Mouse (Mus musculus) megakaryocyte, embryonic 14.5 days (primary cell): Measurements from ENCODE around the gene Arhgap22. TPM values are rescaled to one million over a fixed set of nuclear protein-coding genes. Genes with fewer than 3 reads are reported as not detected.

ENCODE experiments used
- H3K27me3 ChIP-seq: replicated peaks from 2 replicates; pipeline ENCODE3; 2012; ENCODE audit warnings: inconsistent platforms
- H3K36me3 ChIP-seq: replicated peaks from 2 replicates; pipeline ENCODE3; 2012; ENCODE audit warnings: low read length, inconsistent platforms, mixed read lengths
- H3K4me1 ChIP-seq: 2 replicates; pipeline ENCODE4 v1.6.1; 2012; ENCODE audit warnings: inconsistent platforms
- H3K4me3 ChIP-seq: replicated peaks from 2 replicates; pipeline ENCODE3; 2012; ENCODE audit warnings: moderate library complexity, mild to moderate bottlenecking, inconsistent platforms
- H3K9me3 ChIP-seq: 2 replicates; pipeline ENCODE4 v1.6.1; 2012; ENCODE audit warnings: inconsistent platforms
- FLI1 ChIP-seq: IDR thresholded peaks from 2 replicates; pipeline ENCODE4 v1.6.1; 2012; ENCODE audit warnings: low read length, inconsistent platforms, mixed read lengths
- GATA1 ChIP-seq: IDR thresholded peaks from 3 replicates; pipeline ENCODE4 v1.6.1; 2012; ENCODE audit warnings: mixed read lengths, low read length, inconsistent platforms, borderline replicate concordance
- polyA plus RNA-seq: library from polyadenylated mRNA; stranded (reverse); fragments of >175 nt; gene quantifications from 2 replicates; pipeline ENCODE4 v1.2.3, GENCODE M21; 2012; ENCODE audit warnings: low replicate concordance; ENCODE audit not compliant: insufficient read depth

The Arhgap22 gene
- 1.5 and 6.5 TPM in 2 replicates for polyA plus RNA-seq

GRCm38 (mm10) chr14:33213823-33214766, at the start of gene Arhgap22:
Arhgap22 (plus strand) TSS chr14:33214026.
- Histone ChIP-seq H3K36me3 (no peaks in the 10 kb centered on the region), H3K4me3 (peak within 1 kb of the TSS; percentile 86), H3K27me3 (peaks cover 61% of the 10 kb centered on the region), H3K9me3 (no peaks in the 10 kb centered on the region), H3K4me1 (peaks cover 39% of the 10 kb centered on the region)
- TF ChIP-seq FLI1 = no peak
- TF ChIP-seq GATA1 = no peak

GRCm38 (mm10) chr14:33168750-33169149, 45.1 kb upstream of the Arhgap22 start:
- Histone ChIP-seq H3K4me3 (no peak overlapping the region), H3K36me3 (peaks cover 71% of the 10 kb centered on the region), H3K27me3 (no peaks in the 10 kb centered on the region), H3K4me1 (peaks cover 32% of the 10 kb centered on the region), H3K9me3 (peaks cover 8% of the 10 kb centered on the region)
- TF ChIP-seq GATA1 = no peak
- no peak for TF ChIP-seq FLI1

- Histone ChIP-seq H3K9me3 (peaks cover 9% of the 10 kb centered on the region), H3K27me3 (no peaks in the 10 kb centered on the region), H3K4me3 (no peak overlapping the region), H3K36me3 (peaks cover 70% of the 10 kb centered on the region), H3K4me1 (peaks cover 46% of the 10 kb centered on the region)
- no peak for TF ChIP-seq FLI1
These were observed 41.9 kb upstream of the Arhgap22 start for GRCm38 (mm10) chr14:33171942-33172341.

GRCm38 (mm10) chr14:33175059-33175821, 38.6 kb upstream of the Arhgap22 start:
- Histone ChIP-seq H3K36me3 (peaks cover 57% of the 10 kb centered on the region), H3K4me3 (no peak overlapping the region), H3K27me3 (no peaks in the 10 kb centered on the region), H3K9me3 (peaks cover 9% of the 10 kb centered on the region), H3K4me1 (peaks cover 40% of the 10 kb centered on the region)
- no peak for TF ChIP-seq FLI1
- no peak for TF ChIP-seq GATA1

- Histone ChIP-seq H3K4me3 (no peak overlapping the region), H3K27me3 (no peaks in the 10 kb centered on the region), H3K9me3 (no peaks in the 10 kb centered on the region), H3K4me1 (peaks cover 41% of the 10 kb centered on the region), H3K36me3 (peaks cover 43% of the 10 kb centered on the region)
- TF ChIP-seq GATA1 (no peak), FLI1 (no peak)
These were observed 33.7 kb upstream of the Arhgap22 start for GRCm38 (mm10) chr14:33180102-33180501.

- TF ChIP-seq FLI1 (no peak), GATA1 (no peak)
- Histone ChIP-seq H3K27me3 (no peaks in the 10 kb centered on the region), H3K4me1 (peaks cover 39% of the 10 kb centered on the region), H3K9me3 (no peaks in the 10 kb centered on the region), H3K36me3 (peaks cover 20% of the 10 kb centered on the region), H3K4me3 (peak within 1 kb of the TSS; percentile 95)
These were observed 28.6 kb upstream of the Arhgap22 start, which contains the start of gene Wdfy4 for GRCm38 (mm10) chr14:33185068-33185800. Wdfy4 (minus strand) TSS chr14:33185508.

- no peaks in the 10 kb centered on the region for H3K9me3 ChIP-seq
- H3K36me3 ChIP-seq = peaks cover 14% of the 10 kb centered on the region
- TF ChIP-seq GATA1 = no peak
- no peak for TF ChIP-seq FLI1
These were observed 26.6 kb upstream of the Arhgap22 start for GRCm38 (mm10) chr14:33187201-33187600.

GRCm38 (mm10) chr14:33189230-33189629, 24.6 kb upstream of the Arhgap22 start:
- peaks cover 29% of the 10 kb centered on the region for H3K4me1 ChIP-seq
- no peaks in the 10 kb centered on the region for H3K9me3 ChIP-seq
- peaks cover 3% of the 10 kb centered on the region for H3K27me3 ChIP-seq
- TF ChIP-seq GATA1 (no peak), FLI1 (no peak)
- H3K4me3 ChIP-seq = no peak overlapping the region
- no peaks in the 10 kb centered on the region for H3K36me3 ChIP-seq

More at GRCm38 (mm10) chr14:33187201-33187600, 26.6 kb upstream of the Arhgap22 start:
- no peaks in the 10 kb centered on the region for H3K27me3 ChIP-seq
- H3K4me1 ChIP-seq = peaks cover 33% of the 10 kb centered on the region
- no peak overlapping the region for H3K4me3 ChIP-seq

GRCm38 (mm10) chr14:33189849-33190423, 23.9 kb upstream of the Arhgap22 start:
- H3K27me3 ChIP-seq = peaks cover 5% of the 10 kb centered on the region
- peaks cover 26% of the 10 kb centered on the region for H3K4me1 ChIP-seq
- no peaks in the 10 kb centered on the region for H3K36me3 ChIP-seq
- no peak for TF ChIP-seq GATA1
- TF ChIP-seq FLI1 = no peak
- no peaks in the 10 kb centered on the region for H3K9me3 ChIP-seq
- no peak overlapping the region for H3K4me3 ChIP-seq
